Mouse (Mus musculus): Measurements from ENCODE around the gene Hspb7. TPM values are rescaled to one million over a fixed set of nuclear protein-coding genes. Genes with fewer than 3 reads are reported as not detected.

Gene Hspb7
- polyA plus RNA-seq, 1 experiment from 2014 or later, result 1.2 TPM

DNA sequence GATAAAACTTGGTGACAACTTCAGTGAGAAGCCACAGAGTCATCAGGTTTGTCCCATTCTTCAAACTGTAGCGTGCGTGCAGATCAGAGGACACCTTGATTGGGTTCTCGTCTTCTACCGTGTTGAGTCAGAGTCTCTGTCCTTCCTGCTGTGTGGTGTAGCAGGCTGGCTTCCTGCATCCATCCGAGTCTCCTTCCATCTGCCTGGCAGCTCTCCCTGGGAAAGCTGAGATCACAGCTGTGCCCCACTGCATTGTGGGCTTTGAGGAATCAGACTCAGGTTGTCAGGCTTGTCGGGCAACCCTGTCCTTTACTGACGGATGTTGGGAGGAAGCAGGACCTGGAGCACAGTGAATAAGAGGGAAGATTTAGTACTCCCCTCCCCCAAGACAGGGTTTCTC, 25.6 kb downstream of the Hspb7 start:
- Histone ChIP-seq H3K27me3 (replicated peaks; ENCODE audit: control insufficient read depth, insufficient read depth, low read length) (no peaks in the 10 kb centered on the region), H3K27ac (ENCODE audit: low read depth, low read length) (no peak overlapping the region), H3K9me3 (ENCODE audit: control insufficient read depth, low read length) (no peaks in the 10 kb centered on the region), H3K36me3 (ENCODE audit: control insufficient read depth, insufficient read depth, low read length) (peaks cover 7% of the 10 kb centered on the region), H3K4me3 (ENCODE audit: low read depth, low read length) (no peak overlapping the region; the same call in 1 of the 2 replicates), H3K9ac (ENCODE audit: low read depth, low read length) (no peak overlapping the region), H3K4me1 (replicated peaks; ENCODE audit: control insufficient read depth, insufficient read depth, low read length) (peaks cover 15% of the 10 kb centered on the region), H3K4me2 (no peak overlapping the region)
- DNase-seq (ENCODE audit: low spot score) (no peak), ATAC-seq (replicated peaks; ENCODE audit: low FRiP score) (no peak)
- WGBS, result 77% methylated on average over 7 of the region's 7 CpGs

- Histone ChIP-seq H3K9me3 (ENCODE audit: control insufficient read depth, low read length) (no peaks in the 10 kb centered on the region), H3K4me3 (ENCODE audit: low read depth, low read length) (no peak overlapping the region), H3K36me3 (ENCODE audit: control insufficient read depth, insufficient read depth, low read length) (peaks cover 7% of the 10 kb centered on the region), H3K9ac (ENCODE audit: low read depth, low read length) (no peak overlapping the region), H3K4me1 (replicated peaks; ENCODE audit: control insufficient read depth, insufficient read depth, low read length) (no peaks in the 10 kb centered on the region; the same call in 1 of the 2 replicates), H3K27ac (ENCODE audit: low read depth, low read length) (no peak overlapping the region), H3K27me3 (replicated peaks; ENCODE audit: control insufficient read depth, insufficient read depth, low read length) (no peaks in the 10 kb centered on the region), H3K4me2 (no peak overlapping the region)
- DNase-seq (ENCODE audit: low spot score) (no peak), ATAC-seq (replicated peaks; ENCODE audit: low FRiP score) (no peak)
- 77% methylated on average over 2 of the region's 2 CpGs for WGBS
Measured at GRCm38 (mm10) chr4:141451251-141451650, 30.7 kb downstream of the Hspb7 start.

GRCm38 (mm10) chr4:141451916-141452450, 31.4 kb downstream of the Hspb7 start:
- H3K27ac ChIP-seq (ENCODE audit: low read depth, low read length), result no peak overlapping the region
- 86% methylated on average over 9 of the region's 9 CpGs for WGBS
- DNase-seq (ENCODE audit: low spot score), result no peak
- H3K9me3 ChIP-seq (ENCODE audit: control insufficient read depth, low read length), result no peaks in the 10 kb centered on the region
- ATAC-seq (replicated peaks; ENCODE audit: low FRiP score), result no peak
- H3K9ac ChIP-seq (ENCODE audit: low read depth, low read length), result no peak overlapping the region
- no peak overlapping the region for H3K4me2 ChIP-seq
- H3K4me1 ChIP-seq (replicated peaks; ENCODE audit: control insufficient read depth, insufficient read depth, low read length), result no peaks in the 10 kb centered on the region
- no peaks in the 10 kb centered on the region for H3K27me3 ChIP-seq (replicated peaks; ENCODE audit: control insufficient read depth, insufficient read depth, low read length)
- peaks cover 7% of the 10 kb centered on the region for H3K36me3 ChIP-seq (ENCODE audit: control insufficient read depth, insufficient read depth, low read length)
- no peak overlapping the region for H3K4me3 ChIP-seq (ENCODE audit: low read depth, low read length)

- no peak overlapping the region for H3K4me3 ChIP-seq (ENCODE audit: low read depth, low read length)
- 0 out of 2 replicates have a peak, but pooled peaks cover 3% of the 10 kb centered on the region for H3K36me3 ChIP-seq (ENCODE audit: control insufficient read depth, insufficient read depth, low read length)
- 69% methylated on average over 14 of the region's 14 CpGs for WGBS
- H3K9ac ChIP-seq (ENCODE audit: low read depth, low read length), result no peak overlapping the region
- H3K4me1 ChIP-seq (replicated peaks; ENCODE audit: control insufficient read depth, insufficient read depth, low read length), result peaks cover 14% of the 10 kb centered on the region
- H3K9me3 ChIP-seq (ENCODE audit: control insufficient read depth, low read length), result no peaks in the 10 kb centered on the region
- H3K27ac ChIP-seq (ENCODE audit: low read depth, low read length), result no peak overlapping the region
- no peaks in the 10 kb centered on the region for H3K27me3 ChIP-seq (replicated peaks; ENCODE audit: control insufficient read depth, insufficient read depth, low read length)
- H3K4me2 ChIP-seq, result no peak overlapping the region
- no peak for DNase-seq (ENCODE audit: low spot score)
- no peak for ATAC-seq (replicated peaks; ENCODE audit: low FRiP score)
Measured at GRCm38 (mm10) chr4:141454581-141455350, 34.2 kb downstream of the Hspb7 start.

- H3K4me2 ChIP-seq, result no peak overlapping the region
- H3K9me3 ChIP-seq (ENCODE audit: control insufficient read depth, low read length), result no peaks in the 10 kb centered on the region
- H3K9ac ChIP-seq (ENCODE audit: low read depth, low read length), result no peak overlapping the region
- no peak for DNase-seq (ENCODE audit: low spot score)
- WGBS, result 87% methylated on average over 4 of the region's 4 CpGs
- ATAC-seq (replicated peaks; ENCODE audit: low FRiP score), result no peak
- no peaks in the 10 kb centered on the region for H3K27me3 ChIP-seq (replicated peaks; ENCODE audit: control insufficient read depth, insufficient read depth, low read length)
- H3K27ac ChIP-seq (ENCODE audit: low read depth, low read length), result no peak overlapping the region
- H3K4me1 ChIP-seq (replicated peaks; ENCODE audit: control insufficient read depth, insufficient read depth, low read length), result peaks cover 14% of the 10 kb centered on the region
- peaks cover 10% of the 10 kb centered on the region for H3K36me3 ChIP-seq (ENCODE audit: control insufficient read depth, insufficient read depth, low read length)
- H3K4me3 ChIP-seq (ENCODE audit: low read depth, low read length), result no peak overlapping the region
Measured at GRCm38 (mm10) chr4:141455526-141455925, 34.9 kb downstream of the Hspb7 start.

DNA sequence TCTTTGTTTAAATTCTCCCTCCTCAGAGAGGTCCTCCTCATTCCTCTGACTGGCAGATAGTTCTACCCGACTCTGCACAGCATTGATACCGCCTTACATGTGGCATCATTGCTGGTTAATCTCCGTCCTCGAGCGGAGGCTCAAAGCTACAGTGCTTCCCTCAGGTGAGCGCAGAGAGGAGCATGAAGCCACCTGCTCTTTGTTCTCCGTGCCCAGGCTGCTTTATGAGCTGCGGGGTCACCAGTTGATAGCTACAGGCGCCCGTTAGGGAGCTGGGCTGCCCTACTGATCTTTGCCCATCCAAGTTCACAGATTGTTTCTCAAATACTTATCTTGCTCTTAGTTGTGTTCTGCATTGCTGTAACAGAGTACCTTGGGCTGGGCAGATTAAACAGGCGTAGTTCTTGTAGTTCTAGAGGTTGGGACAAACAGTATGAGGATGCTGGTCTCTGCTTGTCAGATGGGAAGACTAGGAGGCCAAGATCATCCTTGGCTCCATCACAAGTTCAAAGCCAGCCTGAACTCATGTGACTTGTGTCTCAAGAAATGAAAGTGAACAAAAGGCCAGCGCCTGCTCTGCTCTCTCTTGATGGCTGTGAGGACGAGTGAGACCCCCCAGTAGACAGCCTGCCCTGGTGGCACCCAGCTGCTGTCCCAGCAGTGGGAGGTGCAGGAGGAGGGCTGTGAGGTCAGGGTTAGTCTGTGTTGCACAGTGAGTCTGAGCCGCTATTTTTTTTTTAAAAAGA, 35.8 kb downstream of the Hspb7 start:
- no peaks in the 10 kb centered on the region for H3K27me3 ChIP-seq (replicated peaks; ENCODE audit: control insufficient read depth, insufficient read depth, low read length)
- ATAC-seq (replicated peaks; ENCODE audit: low FRiP score) (no peak), DNase-seq (ENCODE audit: low spot score) (no peak)
- H3K4me1 ChIP-seq (replicated peaks; ENCODE audit: control insufficient read depth, insufficient read depth, low read length), result peaks cover 14% of the 10 kb centered on the region
- WGBS, result 94% methylated on average over 14 of the region's 14 CpGs
- no peaks in the 10 kb centered on the region for H3K9me3 ChIP-seq (ENCODE audit: control insufficient read depth, low read length)
- H3K27ac ChIP-seq (ENCODE audit: low read depth, low read length), result no peak overlapping the region
- no peak overlapping the region for H3K9ac ChIP-seq (ENCODE audit: low read depth, low read length)
- peaks cover 13% of the 10 kb centered on the region for H3K36me3 ChIP-seq (ENCODE audit: control insufficient read depth, insufficient read depth, low read length)
- no peak overlapping the region for H3K4me3 ChIP-seq (ENCODE audit: low read depth, low read length)
- no peak overlapping the region for H3K4me2 ChIP-seq

- DNase-seq (ENCODE audit: low spot score) (no peak), ATAC-seq (replicated peaks; ENCODE audit: low FRiP score) (peak; percentile 41; the same call in 1 of the 2 replicates)
- no peaks in the 10 kb centered on the region for H3K9me3 ChIP-seq (ENCODE audit: control insufficient read depth, low read length)
- H3K9ac ChIP-seq (ENCODE audit: low read depth, low read length), result no peak overlapping the region
- peaks cover 22% of the 10 kb centered on the region for H3K36me3 ChIP-seq (ENCODE audit: control insufficient read depth, insufficient read depth, low read length)
- H3K27me3 ChIP-seq (replicated peaks; ENCODE audit: control insufficient read depth, insufficient read depth, low read length), result no peaks in the 10 kb centered on the region
- no peak overlapping the region for H3K4me2 ChIP-seq
- no peak overlapping the region for H3K4me3 ChIP-seq (ENCODE audit: low read depth, low read length)
- WGBS, result 47% methylated on average over 7 of the region's 7 CpGs
- peaks cover 14% of the 10 kb centered on the region for H3K4me1 ChIP-seq (replicated peaks; ENCODE audit: control insufficient read depth, insufficient read depth, low read length)
- no peak overlapping the region for H3K27ac ChIP-seq (ENCODE audit: low read depth, low read length)
Measured at GRCm38 (mm10) chr4:141458236-141458635, 37.7 kb downstream of the Hspb7 start.

DNA sequence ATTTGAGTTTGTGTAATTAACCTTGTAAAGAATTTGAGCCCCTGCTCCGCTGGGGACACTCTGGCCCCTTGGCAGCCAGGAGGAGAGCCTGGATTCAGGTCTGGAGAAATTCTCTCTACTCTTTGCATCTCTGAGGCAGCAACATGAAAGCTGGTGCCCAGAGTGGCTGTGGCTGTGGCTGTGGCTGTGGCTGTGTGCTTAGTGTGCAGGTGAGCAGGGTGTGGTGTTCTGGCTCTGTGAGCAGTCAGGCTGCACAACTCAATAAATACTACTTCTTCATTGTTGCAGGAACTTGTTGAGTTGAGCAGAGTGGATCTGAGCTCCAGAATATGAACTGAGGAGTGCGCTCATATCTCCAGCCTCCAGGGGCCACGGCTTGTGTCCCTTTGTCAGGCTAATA, 38.3 kb downstream of the Hspb7 start:
- Histone ChIP-seq H3K36me3 (ENCODE audit: control insufficient read depth, insufficient read depth, low read length) (peaks cover 28% of the 10 kb centered on the region), H3K27me3 (replicated peaks; ENCODE audit: control insufficient read depth, insufficient read depth, low read length) (no peaks in the 10 kb centered on the region), H3K4me1 (replicated peaks; ENCODE audit: control insufficient read depth, insufficient read depth, low read length) (peaks cover 14% of the 10 kb centered on the region), H3K4me3 (ENCODE audit: low read depth, low read length) (no peak overlapping the region), H3K27ac (ENCODE audit: low read depth, low read length) (no peak overlapping the region), H3K9ac (ENCODE audit: low read depth, low read length) (no peak overlapping the region), H3K9me3 (ENCODE audit: control insufficient read depth, low read length) (no peaks in the 10 kb centered on the region), H3K4me2 (no peak overlapping the region)
- ATAC-seq (replicated peaks; ENCODE audit: low FRiP score) (no peak), DNase-seq (ENCODE audit: low spot score) (no peak)
- 79% methylated on average over 3 of the region's 3 CpGs for WGBS

Measured in liver, embryonic 11.5 days (tissue).